Mouse (Mus musculus) erythroblast, embryonic 14.5 days (primary cell): ENCODE results near the gene Mfap5. TPM values are rescaled to one million over a fixed set of nuclear protein-coding genes. Genes with fewer than 3 reads are reported as not detected.
"Not testable (repeated sequence)": the region's sequence is repeated elsewhere in the genome, so short reads cannot be mapped to it uniquely, and the experiment has no call there.

ENCODE experiments used
- H3K27me3 ChIP-seq: 2 replicates; pipeline ENCODE4 v1.6.1; 2012; ENCODE audit warnings: inconsistent platforms; ENCODE audit not compliant: control insufficient read depth
- H3K36me3 ChIP-seq: 2 replicates; pipeline ENCODE4 v1.6.1; 2012; ENCODE audit warnings: mild to moderate bottlenecking, inconsistent platforms; ENCODE audit not compliant: control insufficient read depth
- H3K4me1 ChIP-seq: 2 replicates; pipeline ENCODE4 v1.6.1; 2012; ENCODE audit warnings: inconsistent platforms; ENCODE audit not compliant: control insufficient read depth
- H3K4me3 ChIP-seq: replicated peaks from 2 replicates; pipeline ENCODE3; 2012; ENCODE audit warnings: moderate library complexity, mild to moderate bottlenecking, inconsistent platforms
- H3K9me3 ChIP-seq: 2 replicates; pipeline ENCODE4 v1.6.1; 2012; ENCODE audit warnings: low read length, inconsistent platforms, mixed read lengths; ENCODE audit not compliant: control insufficient read depth
- GATA1 ChIP-seq: IDR thresholded peaks from 2 replicates; pipeline ENCODE4 v1.6.1; 2012; ENCODE audit warnings: low read length, inconsistent platforms, mixed read lengths
- TAL1 ChIP-seq: IDR thresholded peaks from 3 replicates; pipeline ENCODE4 v1.6.1; 2012; ENCODE audit warnings: low read length, inconsistent platforms, mixed read lengths
- polyA plus RNA-seq: library from polyadenylated mRNA; stranded (reverse); fragments of >175 nt; gene quantifications from 2 replicates; pipeline ENCODE4 v1.2.3, GENCODE M21; 2012

Mfap5 gene
- polyA plus RNA-seq, 1 experiment: not detected

GRCm38 (mm10) chr6:122565070-122565784 lies 59.6 kb downstream of the Mfap5 start:
- TF ChIP-seq TAL1 (no peak), GATA1 (no peak)
- Histone ChIP-seq H3K4me1 (peaks cover 4% of the 10 kb centered on the region), H3K36me3 (no peaks in the 10 kb centered on the region), H3K27me3 (peaks cover 5% of the 10 kb centered on the region; the same call in 1 of the 2 replicates), H3K4me3 (no peak overlapping the region), H3K9me3 (no peaks in the 10 kb centered on the region)

- TF ChIP-seq GATA1 (no peak), TAL1 (no peak)
These were observed 63.5 kb downstream of the Mfap5 start for GRCm38 (mm10) chr6:122569113-122569512.

GRCm38 (mm10) chr6:122569762-122570161 lies 64.1 kb downstream of the Mfap5 start:
- H3K9me3 ChIP-seq: no peaks in the 10 kb centered on the region
- TF ChIP-seq GATA1 (no peak), TAL1 (no peak)
- no peaks in the 10 kb centered on the region for H3K4me1 ChIP-seq
- no peak overlapping the region for H3K4me3 ChIP-seq
- no peaks in the 10 kb centered on the region for H3K27me3 ChIP-seq
- H3K36me3 ChIP-seq: no peaks in the 10 kb centered on the region

More at GRCm38 (mm10) chr6:122569113-122569512, 63.5 kb downstream of the Mfap5 start:
- no peaks in the 10 kb centered on the region for H3K36me3 ChIP-seq
- H3K4me1 ChIP-seq: no peaks in the 10 kb centered on the region
- no peaks in the 10 kb centered on the region for H3K27me3 ChIP-seq
- H3K9me3 ChIP-seq: no peaks in the 10 kb centered on the region
- no peak overlapping the region for H3K4me3 ChIP-seq

- no peaks in the 10 kb centered on the region for H3K36me3 ChIP-seq
- TF ChIP-seq TAL1 (no peak), GATA1 (no peak)
- no peaks in the 10 kb centered on the region for H3K9me3 ChIP-seq
- H3K4me3 ChIP-seq: no peak overlapping the region
- no peaks in the 10 kb centered on the region for H3K4me1 ChIP-seq
- no peaks in the 10 kb centered on the region for H3K27me3 ChIP-seq
These were observed 65.3 kb downstream of the Mfap5 start for GRCm38 (mm10) chr6:122570695-122571616.

GRCm38 (mm10) chr6:122571617-122571959 lies 65.9 kb downstream of the Mfap5 start:
- TF ChIP-seq TAL1: no peak
- TF ChIP-seq GATA1: no peak
- H3K27me3 ChIP-seq: no peaks in the 10 kb centered on the region
- H3K4me3 ChIP-seq: no peak overlapping the region
- H3K4me1 ChIP-seq: no peaks in the 10 kb centered on the region
- H3K9me3 ChIP-seq: no peaks in the 10 kb centered on the region
- H3K36me3 ChIP-seq: no peaks in the 10 kb centered on the region

- H3K27me3 ChIP-seq: not testable (repeated sequence)
These were observed 69.4 kb downstream of the Mfap5 start for GRCm38 (mm10) chr6:122575037-122575436.

GRCm38 (mm10) chr6:122577030-122577429 lies 71.4 kb downstream of the Mfap5 start:
- Histone ChIP-seq H3K4me1 (no peaks in the 10 kb centered on the region), H3K4me3 (no peak overlapping the region), H3K9me3 (no peaks in the 10 kb centered on the region), H3K36me3 (no peaks in the 10 kb centered on the region), H3K27me3 (no peaks in the 10 kb centered on the region)
- TF ChIP-seq GATA1 (no peak), TAL1 (no peak)

More at GRCm38 (mm10) chr6:122575037-122575436, 69.4 kb downstream of the Mfap5 start:
- H3K9me3 ChIP-seq, H3K36me3 ChIP-seq, H3K4me1 ChIP-seq, H3K4me3 ChIP-seq: not testable (repeated sequence)

Other genes starting within 250 kb of the Mfap5 start
- gene Klrg1, start 223.0 kb upstream of the Mfap5 start, polyA plus RNA-seq: not detected in 2 replicates
- 0.79 and 0.87 TPM in 2 replicates for gene M6pr, start 197.1 kb upstream of the Mfap5 start, polyA plus RNA-seq
- 0.20 and 0.24 TPM in 2 replicates for gene Phc1, start 165.3 kb upstream of the Mfap5 start, polyA plus RNA-seq
- not detected in 2 replicates for gene Rimklb, start 7.1 kb upstream of the Mfap5 start, polyA plus RNA-seq
- gene Aicda, start 48.0 kb downstream of the Mfap5 start, polyA plus RNA-seq: 0.03 TPM in 1 of 2 replicates, not detected in the other
- 0.04 TPM in 1 of 2 replicates, not detected in the other for gene Apobec1, start 96.6 kb downstream of the Mfap5 start, polyA plus RNA-seq
- 0.03 TPM in 1 of 2 replicates, not detected in the other for gene Gdf3, start 104.2 kb downstream of the Mfap5 start, polyA plus RNA-seq
- gene Dppa3, start 120.6 kb downstream of the Mfap5 start, polyA plus RNA-seq: not detected in 2 replicates
- 0.06 TPM in 1 of 2 replicates, not detected in the other for gene Nanog, start 201.6 kb downstream of the Mfap5 start, polyA plus RNA-seq